ENCODE assay signal across 8 mouse cellular contexts in genomic region chr13:59770847-59771246, GRCm38 (mm10). TPM values are rescaled to one million over a fixed set of nuclear protein-coding genes. Genes with fewer than 3 reads are reported as not detected.
DNase-seq lines count a peak whose midpoint lies in the region; ATAC-seq and TF ChIP-seq lines count a peak whose summit lies in the region.

No protein-coding gene starts in this region.

- whole genome bisulfite sequencing in kidney, postnatal 0 days: 49% methylated on average over 9 of the region's 9 CpGs
- WGBS in forebrain, embryonic 14.5 days: 79% methylated on average over 9 of the region's 9 CpGs
- 58% methylated on average over 9 of the region's 9 CpGs for WGBS in limb, embryonic 15.5 days
- 75% methylated on average over 9 of the region's 9 CpGs for WGBS in neural tube, embryonic 14.5 days

- no peak for ATAC-seq in kidney, postnatal 0 days (replicated peaks; ENCODE audit: low FRiP score, low read depth)
- no peak for ATAC-seq in forebrain, embryonic 14.5 days
- no peak for ATAC-seq in limb, embryonic 15.5 days (ENCODE audit: insufficient number of reproducible peaks, low FRiP score, low TSS enrichment, low read depth)
- no peak for ATAC-seq in neural tube, embryonic 14.5 days (ENCODE audit: low read depth)
- no peak for ATAC-seq in megakaryocyte progenitor cell, adult 5-6 weeks (replicated peaks; ENCODE audit: poor library complexity)

- peak overlapping the region; percentile 87; the same call in 1 of the 2 replicates for H3K4me2 ChIP-seq in kidney, postnatal 0 days (ENCODE audit: low read length)
- peak overlapping the region; percentile 69 for H3K4me2 ChIP-seq in forebrain, embryonic 14.5 days (ENCODE audit: low read length)
- H3K4me2 ChIP-seq in limb, embryonic 15.5 days: peak overlapping the region; percentile 72; the same call in 1 of the 2 replicates
- H3K4me2 ChIP-seq in neural tube, embryonic 14.5 days (ENCODE audit: low read depth, low read length): peak overlapping the region; percentile 64

- DNase-seq in kidney, postnatal 0 days (ENCODE audit: low spot score): peak; percentile 15
- no peak for DNase-seq in kidney, adult 11 months
- peak; percentile 40 for DNase-seq in adipocyte (ENCODE audit: low spot score)
- DNase-seq in forebrain, embryonic 14.5 days (ENCODE audit: low spot score): peak; percentile 20
- no peak for DNase-seq in frontal cortex, postnatal 25 days (ENCODE audit: low spot score in 2 of 2)

- H3K4me1 ChIP-seq in kidney, postnatal 0 days (replicated peaks; ENCODE audit: insufficient read depth, low read length): peaks cover 37% of the 10 kb centered on the region
- H3K4me1 ChIP-seq in forebrain, embryonic 14.5 days (ENCODE audit: control insufficient read depth, insufficient read depth, low read length): peaks cover 11% of the 10 kb centered on the region
- H3K4me1 ChIP-seq in limb, embryonic 15.5 days: peaks cover 44% of the 10 kb centered on the region
- H3K4me1 ChIP-seq in neural tube, embryonic 14.5 days (ENCODE audit: control insufficient read depth, insufficient read depth, low read length): peaks cover 27% of the 10 kb centered on the region

- TF ChIP-seq CTCF in kidney, postnatal 0 days (IDR thresholded peaks at IDR 0.05; ENCODE audit: low read depth): no peak

- peak overlapping the region; percentile 94; the same call in 1 of the 2 replicates for H3K9ac ChIP-seq in kidney, postnatal 0 days (ENCODE audit: low read depth, low read length)
- peak overlapping the region; percentile 85 for H3K9ac ChIP-seq in forebrain, embryonic 14.5 days (ENCODE audit: low read length)
- H3K9ac ChIP-seq in limb, embryonic 15.5 days: peak overlapping the region; percentile 61; the same call in 1 of the 2 replicates
- H3K9ac ChIP-seq in neural tube, embryonic 14.5 days (replicated peaks; ENCODE audit: low read depth, low read length): peak overlapping the region; percentile 55

- peak overlapping the region; percentile 91 for H3K4me3 ChIP-seq in kidney, postnatal 0 days (replicated peaks; ENCODE audit: low read depth, low read length)
- H3K4me3 ChIP-seq in forebrain, embryonic 14.5 days (ENCODE audit: low read depth, low read length): peak overlapping the region; percentile 82
- H3K4me3 ChIP-seq in limb, embryonic 15.5 days: peak overlapping the region; percentile 60; the same call in 1 of the 2 replicates
- H3K4me3 ChIP-seq in neural tube, embryonic 14.5 days (ENCODE audit: low read depth, low read length): peak overlapping the region; percentile 84

- no peaks in the 10 kb centered on the region for H3K9me3 ChIP-seq in kidney, postnatal 0 days (replicated peaks; ENCODE audit: low read length)
- no peaks in the 10 kb centered on the region for H3K9me3 ChIP-seq in forebrain, embryonic 14.5 days (replicated peaks; ENCODE audit: control insufficient read depth, low read length)
- no peaks in the 10 kb centered on the region for H3K9me3 ChIP-seq in limb, embryonic 15.5 days
- no peaks in the 10 kb centered on the region for H3K9me3 ChIP-seq in neural tube, embryonic 14.5 days (ENCODE audit: control insufficient read depth, low read length)

- H3K36me3 ChIP-seq in kidney, postnatal 0 days (ENCODE audit: insufficient read depth, low read length): peaks cover 14% of the 10 kb centered on the region
- H3K36me3 ChIP-seq in forebrain, embryonic 14.5 days (ENCODE audit: control insufficient read depth, insufficient read depth, low read length): peaks cover 29% of the 10 kb centered on the region
- H3K36me3 ChIP-seq in limb, embryonic 15.5 days: peaks cover 39% of the 10 kb centered on the region
- peaks cover 13% of the 10 kb centered on the region for H3K36me3 ChIP-seq in neural tube, embryonic 14.5 days (ENCODE audit: control insufficient read depth, insufficient read depth, low read length)

- peak overlapping the region; percentile 99 for H3K27ac ChIP-seq in kidney, postnatal 0 days
- H3K27ac ChIP-seq in forebrain, embryonic 14.5 days (ENCODE audit: low read depth, low read length): peak overlapping the region; percentile 98
- peak overlapping the region; percentile 99 for H3K27ac ChIP-seq in limb, embryonic 15.5 days
- H3K27ac ChIP-seq in neural tube, embryonic 14.5 days (ENCODE audit: low read depth, low read length): peak overlapping the region; percentile 95

- H3K27me3 ChIP-seq in kidney, postnatal 0 days (ENCODE audit: insufficient read depth, low read length): no peaks in the 10 kb centered on the region
- no peaks in the 10 kb centered on the region for H3K27me3 ChIP-seq in forebrain, embryonic 14.5 days (replicated peaks; ENCODE audit: control insufficient read depth, insufficient read depth, low read length)
- H3K27me3 ChIP-seq in limb, embryonic 15.5 days: no peaks in the 10 kb centered on the region
- H3K27me3 ChIP-seq in neural tube, embryonic 14.5 days (ENCODE audit: control insufficient read depth, insufficient read depth, low read length): no peaks in the 10 kb centered on the region

RNA-seq across cellular contexts. Expression of gene Isca1, which starts 1.2 kb away (rescaled TPM):
- polyA plus RNA-seq in kidney, postnatal 0 days (2015; fragmentation: Nextera tagmentation; extraction: Ambion mirVana): 148 and 153 TPM in 2 replicates
- 178 and 191 TPM in 2 replicates for polyA plus RNA-seq in forebrain, embryonic 14.5 days (2014; fragmentation: Nextera tagmentation; extraction: Ambion mirVana)
- 111 and 132 TPM in 2 replicates for polyA plus RNA-seq in limb, embryonic 15.5 days (2015; fragmentation: Nextera tagmentation; extraction: Ambion mirVana)
- 184 and 200 TPM in 2 replicates for polyA plus RNA-seq in neural tube, embryonic 14.5 days (2014; fragmentation: Nextera tagmentation; extraction: Ambion mirVana)
- 65.4 and 74.1 TPM in 2 replicates for total RNA-seq in megakaryocyte progenitor cell, adult 5-6 weeks (2015)
- total RNA-seq in megakaryocyte progenitor cell, adult 5-6 weeks (2017): 29.9 and 34.0 TPM in 2 replicates

RNA-seq across cellular contexts. Expression of gene Gm49354, which starts 11.2 kb away (rescaled TPM):
- polyA plus RNA-seq in kidney, postnatal 0 days (2015; fragmentation: Nextera tagmentation; extraction: Ambion mirVana): not detected in 2 replicates
- polyA plus RNA-seq in forebrain, embryonic 14.5 days (2014; fragmentation: Nextera tagmentation; extraction: Ambion mirVana): not detected in 2 replicates
- polyA plus RNA-seq in limb, embryonic 15.5 days (2015; fragmentation: Nextera tagmentation; extraction: Ambion mirVana): not detected in 2 replicates
- polyA plus RNA-seq in neural tube, embryonic 14.5 days (2014; fragmentation: Nextera tagmentation; extraction: Ambion mirVana): not detected in 2 replicates
- total RNA-seq in megakaryocyte progenitor cell, adult 5-6 weeks (2015): not detected in 2 replicates
- total RNA-seq in megakaryocyte progenitor cell, adult 5-6 weeks (2017): not detected in 2 replicates

RNA-seq across cellular contexts. Expression of gene 1700014D04Rik, which starts 24.3 kb away (rescaled TPM):
- polyA plus RNA-seq in kidney, postnatal 0 days (2015; fragmentation: Nextera tagmentation; extraction: Ambion mirVana): not detected in 2 replicates
- 0.19 TPM in 1 of 2 replicates, not detected in the other for polyA plus RNA-seq in forebrain, embryonic 14.5 days (2014; fragmentation: Nextera tagmentation; extraction: Ambion mirVana)
- not detected in 2 replicates for polyA plus RNA-seq in limb, embryonic 15.5 days (2015; fragmentation: Nextera tagmentation; extraction: Ambion mirVana)
- 0.10 and 0.52 TPM in 2 replicates for polyA plus RNA-seq in neural tube, embryonic 14.5 days (2014; fragmentation: Nextera tagmentation; extraction: Ambion mirVana)
- 0.10 TPM in 1 of 2 replicates, not detected in the other for total RNA-seq in megakaryocyte progenitor cell, adult 5-6 weeks (2015)
- not detected in 2 replicates for total RNA-seq in megakaryocyte progenitor cell, adult 5-6 weeks (2017)

RNA-seq across cellular contexts. Expression of gene Spata31d1d, which starts 39.3 kb away (rescaled TPM):
- polyA plus RNA-seq in kidney, postnatal 0 days (2015; fragmentation: Nextera tagmentation; extraction: Ambion mirVana): not detected in 2 replicates
- polyA plus RNA-seq in forebrain, embryonic 14.5 days (2014; fragmentation: Nextera tagmentation; extraction: Ambion mirVana): not detected in 2 replicates
- not detected in 2 replicates for polyA plus RNA-seq in limb, embryonic 15.5 days (2015; fragmentation: Nextera tagmentation; extraction: Ambion mirVana)
- polyA plus RNA-seq in neural tube, embryonic 14.5 days (2014; fragmentation: Nextera tagmentation; extraction: Ambion mirVana): not detected in 2 replicates
- not detected in 2 replicates for total RNA-seq in megakaryocyte progenitor cell, adult 5-6 weeks (2015)
- not detected in 2 replicates for total RNA-seq in megakaryocyte progenitor cell, adult 5-6 weeks (2017)

RNA-seq across cellular contexts. Expression of gene Tut7, which starts 52.1 kb away (rescaled TPM):
- polyA plus RNA-seq in kidney, postnatal 0 days (2015; fragmentation: Nextera tagmentation; extraction: Ambion mirVana): 34.7 and 38.7 TPM in 2 replicates
- 33.5 and 43.0 TPM in 2 replicates for polyA plus RNA-seq in forebrain, embryonic 14.5 days (2014; fragmentation: Nextera tagmentation; extraction: Ambion mirVana)
- 50.4 and 57.1 TPM in 2 replicates for polyA plus RNA-seq in limb, embryonic 15.5 days (2015; fragmentation: Nextera tagmentation; extraction: Ambion mirVana)
- polyA plus RNA-seq in neural tube, embryonic 14.5 days (2014; fragmentation: Nextera tagmentation; extraction: Ambion mirVana): 45.1 and 51.8 TPM in 2 replicates
- total RNA-seq in megakaryocyte progenitor cell, adult 5-6 weeks (2015): 55.9 and 65.0 TPM in 2 replicates
- 73.9 and 127 TPM in 2 replicates for total RNA-seq in megakaryocyte progenitor cell, adult 5-6 weeks (2017)

Comparison
In these comparisons a context has a peak if more than half of its experiments do, and no peak if none do; other contexts are left out.
1. DNase-seq: peak in kidney, postnatal 0 days (single experiment), adipocyte (single experiment) and forebrain, embryonic 14.5 days (single experiment); none in kidney, adult 11 months (single experiment) and frontal cortex, postnatal 25 days (0 of 2).
2. Peak in every context shown above with its lines, with median percentiles within 50 percentile points of each other: H3K27ac ChIP-seq, H3K4me2 ChIP-seq, H3K4me3 ChIP-seq and H3K9ac ChIP-seq.